Comparison of ENCODE assay signal across 22 mouse cellular contexts in genomic region chr16:76603431-76603830, GRCm38 (mm10).
DNase-seq lines count a peak whose midpoint lies in the region; ATAC-seq and TF ChIP-seq lines count a peak whose summit lies in the region.
"Had no signal": no experiment of that assay in that cellular context is flagged by ENCODE, and none has a peak within 500 bp of the region (broad histone marks: within the 10 kb centered on the region; RNA-seq: fewer than 3 reads in every experiment).

No protein-coding gene starts in this region.

- no peak overlapping the region for H3K9ac ChIP-seq in stomach, embryonic 14.5 days (replicated peaks; ENCODE audit: low read depth, low read length)
- H3K9ac ChIP-seq in stomach, postnatal 0 days (ENCODE audit: low read length): no peak overlapping the region
- H3K9ac ChIP-seq in intestine, postnatal 0 days (ENCODE audit: low read depth, low read length): no peak overlapping the region
- H3K9ac ChIP-seq: embryonic facial prominence, embryonic 13.5 days; forebrain, embryonic 12.5 days; forebrain, embryonic 15.5 days; hindbrain, embryonic 12.5 days; hindbrain, embryonic 15.5 days had no signal

- H3K4me3 ChIP-seq in stomach, embryonic 14.5 days (ENCODE audit: low read depth, low read length): no peak overlapping the region
- no peak overlapping the region for H3K4me3 ChIP-seq in stomach, postnatal 0 days (ENCODE audit: low read depth, low read length)
- H3K4me3 ChIP-seq in intestine, postnatal 0 days (ENCODE audit: low read depth, low read length): no peak overlapping the region
- H3K4me3 ChIP-seq: embryonic facial prominence, embryonic 10.5 days; embryonic facial prominence, embryonic 13.5 days; erythroblast, embryonic 14.5 days; forebrain, embryonic 12.5 days; forebrain, embryonic 15.5 days; hindbrain, embryonic 12.5 days; hindbrain, embryonic 15.5 days had no signal

- no peak for TF ChIP-seq EP300 in stomach, postnatal 0 days (optimal IDR thresholded peaks at IDR 0.05)

- H3K27me3 ChIP-seq in stomach, embryonic 14.5 days (ENCODE audit: control insufficient read depth, insufficient read depth, low read length): no peaks in the 10 kb centered on the region
- H3K27me3 ChIP-seq in stomach, postnatal 0 days (ENCODE audit: control insufficient read depth, insufficient read depth, low read length): no peaks in the 10 kb centered on the region
- H3K27me3 ChIP-seq in intestine, postnatal 0 days (replicated peaks; ENCODE audit: control insufficient read depth, insufficient read depth, low read length): no peaks in the 10 kb centered on the region
- H3K27me3 ChIP-seq: embryonic facial prominence, embryonic 13.5 days; forebrain, embryonic 12.5 days; forebrain, embryonic 15.5 days; hindbrain, embryonic 12.5 days; hindbrain, embryonic 15.5 days had no signal

- H3K36me3 ChIP-seq in stomach, embryonic 14.5 days (ENCODE audit: control insufficient read depth, insufficient read depth, low read length): no peaks in the 10 kb centered on the region
- H3K36me3 ChIP-seq in stomach, postnatal 0 days (ENCODE audit: control insufficient read depth, insufficient read depth, low read length): no peaks in the 10 kb centered on the region
- no peaks in the 10 kb centered on the region for H3K36me3 ChIP-seq in intestine, postnatal 0 days (ENCODE audit: control insufficient read depth, insufficient read depth)
- H3K36me3 ChIP-seq: embryonic facial prominence, embryonic 10.5 days; embryonic facial prominence, embryonic 13.5 days; forebrain, embryonic 12.5 days; forebrain, embryonic 15.5 days; hindbrain, embryonic 12.5 days; hindbrain, embryonic 15.5 days had no signal

- WGBS in stomach, embryonic 14.5 days: 58% methylated on average over 1 of the region's 1 CpGs
- 48% methylated on average over 1 of the region's 1 CpGs for WGBS in stomach, postnatal 0 days
- WGBS in intestine, postnatal 0 days: 33% methylated on average over 1 of the region's 1 CpGs

- no peak for TF ChIP-seq CTCF in stomach, postnatal 0 days (IDR thresholded peaks at IDR 0.05; ENCODE audit: low read depth)
- no peak for TF ChIP-seq CTCF in intestine, postnatal 0 days (IDR thresholded peaks at IDR 0.05; ENCODE audit: low read depth)

- H3K4me2 ChIP-seq in stomach, embryonic 14.5 days (replicated peaks; ENCODE audit: low read depth, low read length): no peak overlapping the region
- no peak overlapping the region for H3K4me2 ChIP-seq in stomach, postnatal 0 days (replicated peaks; ENCODE audit: low read depth)
- peak overlapping the region; percentile 44; the same call in 1 of the 2 replicates for H3K4me2 ChIP-seq in intestine, postnatal 0 days (replicated peaks; ENCODE audit: low read depth)
- H3K4me2 ChIP-seq: embryonic facial prominence, embryonic 13.5 days; forebrain, embryonic 12.5 days; forebrain, embryonic 15.5 days; heart, embryonic 11.5 days; hindbrain, embryonic 12.5 days; hindbrain, embryonic 15.5 days had no signal

- no peak overlapping the region for H3K27ac ChIP-seq in stomach, embryonic 14.5 days (ENCODE audit: low read length)
- H3K27ac ChIP-seq in stomach, postnatal 0 days (replicated peaks): no peak overlapping the region
- no peak overlapping the region for H3K27ac ChIP-seq in intestine, postnatal 0 days (ENCODE audit: low read depth, low read length)
- H3K27ac ChIP-seq: embryonic facial prominence, embryonic 10.5 days; embryonic facial prominence, embryonic 13.5 days; forebrain, embryonic 12.5 days; forebrain, embryonic 15.5 days; hindbrain, embryonic 12.5 days; hindbrain, embryonic 15.5 days had no signal

- no peak for DNase-seq in stomach, postnatal 0 days (ENCODE audit: low spot score)
- no peak for DNase-seq in heart, adult 18-20 months
- DNase-seq in left cerebral cortex, adult 11 months (ENCODE audit: low spot score): no peak
- DNase-seq: adrenal gland, adult 8-10 months; adrenal gland, postnatal 25 days; cerebellum, adult 18-20 months; cerebellum, adult 9-10 months; cerebellum, postnatal 14 days; embryo, embryonic 11 days; gastrocnemius, postnatal 25 days had no signal

- peak; percentile 75; the same call in 1 of the 2 replicates for ATAC-seq in stomach, embryonic 14.5 days (ENCODE audit: insufficient number of reproducible peaks, insufficient read depth, low FRiP score, low read depth)
- ATAC-seq in stomach, postnatal 0 days (ENCODE audit: low FRiP score, low TSS enrichment): no peak
- no peak for ATAC-seq in intestine, postnatal 0 days
- ATAC-seq in megakaryocyte-erythroid progenitor cell, adult 5-6 weeks (replicated peaks; ENCODE audit: low FRiP score, low TSS enrichment, poor library complexity, severe bottlenecking): 0 out of 2 replicates have a peak, but pooled peaks have one; percentile 52
- ATAC-seq in CD4-positive, CD25-positive, alpha-beta regulatory T cell, adult 4 months: no peak
- ATAC-seq: forebrain, embryonic 15.5 days had no signal

- H3K9me3 ChIP-seq in stomach, embryonic 14.5 days (ENCODE audit: control insufficient read depth, low read depth, low read length): no peaks in the 10 kb centered on the region
- no peaks in the 10 kb centered on the region for H3K9me3 ChIP-seq in stomach, postnatal 0 days (ENCODE audit: control insufficient read depth, low read length)
- no peaks in the 10 kb centered on the region for H3K9me3 ChIP-seq in intestine, postnatal 0 days (ENCODE audit: control insufficient read depth)
- H3K9me3 ChIP-seq: embryonic facial prominence, embryonic 10.5 days; embryonic facial prominence, embryonic 13.5 days; forebrain, embryonic 12.5 days; forebrain, embryonic 15.5 days; hindbrain, embryonic 12.5 days; hindbrain, embryonic 15.5 days had no signal

- peaks cover 4% of the 10 kb centered on the region; the same call in 1 of the 2 replicates for H3K4me1 ChIP-seq in stomach, embryonic 14.5 days (ENCODE audit: control insufficient read depth, insufficient read depth, low read length)
- H3K4me1 ChIP-seq in stomach, postnatal 0 days (replicated peaks; ENCODE audit: control insufficient read depth, insufficient read depth): no peaks in the 10 kb centered on the region
- no peaks in the 10 kb centered on the region for H3K4me1 ChIP-seq in intestine, postnatal 0 days (replicated peaks; ENCODE audit: control insufficient read depth, insufficient read depth, low read length)
- H3K4me1 ChIP-seq: embryonic facial prominence, embryonic 13.5 days; forebrain, embryonic 12.5 days; hindbrain, embryonic 12.5 days; hindbrain, embryonic 15.5 days had no signal

Comparison
In these comparisons a context has a peak if more than half of its experiments do, and no peak if none do; other contexts are left out.
1. ATAC-seq: peak in stomach, embryonic 14.5 days (single experiment) and megakaryocyte-erythroid progenitor cell, adult 5-6 weeks (single experiment); none in stomach, postnatal 0 days (single experiment), intestine, postnatal 0 days (single experiment) and CD4-positive, CD25-positive, alpha-beta regulatory T cell, adult 4 months (single experiment).